Mouse (Mus musculus) testis, adult 2 months (tissue): ENCODE data around the gene Usp4.

Experiments used
- CTCF ChIP-seq: fragments of 200-500 bp; IDR thresholded peaks from 2 replicates; pipeline ENCODE4 v1.5.1; 2012; ENCODE audit warnings: low read depth, mild to moderate bottlenecking, inconsistent platforms, low read length, moderate library complexity; ENCODE audit not compliant: control insufficient read depth, insufficient read depth, insufficient replicate concordance
- POLR2A ChIP-seq: fragments of 200-500 bp; IDR thresholded peaks from 2 replicates; pipeline ENCODE4 v1.6.1; 2012; ENCODE audit warnings: low read depth, mild to moderate bottlenecking, inconsistent platforms, low read length, moderate library complexity; ENCODE audit not compliant: control insufficient read depth

- no peak for TF ChIP-seq CTCF
- peak; percentile 96 for TF ChIP-seq POLR2A
These were observed 45.0 kb downstream of the Usp4 start, which contains the start of gene 1700102P08Rik for GRCm38 (mm10) chr9:108392676-108393075.
